Mouse (Mus musculus): ENCODE measurements around the gene Rusc2. TPM values are rescaled to one million over a fixed set of nuclear protein-coding genes. Genes with fewer than 3 reads are reported as not detected.

The Rusc2 gene
- total RNA-seq, 2 experiments from 2014 or later, result 137 to 144 TPM

GRCm38 (mm10) chr4:43456470-43456869 is 74.7 kb downstream of the Rusc2 start:
- no peak for DNase-seq (ENCODE audit: extremely low spot score in 1 of 2, low spot score in 2 of 2)
- H3K4me3 ChIP-seq, result no peak overlapping the region
- TF ChIP-seq CTCF (IDR thresholded peaks at IDR 0.05), result no peak
- intact Hi-C loops (cut with DNase I), result no loop called here
- no peak overlapping the region for H3K27ac ChIP-seq

- intact Hi-C loops (cut with DNase I), result no loop called here
These were observed 75.3 kb downstream of the Rusc2 start for GRCm38 (mm10) chr4:43457124-43457523.

GRCm38 (mm10) chr4:43463102-43463501 is 81.3 kb downstream of the Rusc2 start:
- no peak overlapping the region for H3K27ac ChIP-seq
- intact Hi-C loops (cut with DNase I), result no loop called here
- H3K4me3 ChIP-seq, result no peak overlapping the region
- no peak for TF ChIP-seq CTCF (IDR thresholded peaks at IDR 0.05)
- DNase-seq (ENCODE audit: extremely low spot score in 1 of 2, low spot score in 2 of 2), result no peak

More at GRCm38 (mm10) chr4:43457124-43457523, 75.3 kb downstream of the Rusc2 start:
- Histone ChIP-seq H3K4me3 (no peak overlapping the region), H3K27ac (no peak overlapping the region)
- no peak for DNase-seq (ENCODE audit: extremely low spot score in 1 of 2, low spot score in 2 of 2)
- TF ChIP-seq CTCF (IDR thresholded peaks at IDR 0.05), result no peak

- no peak overlapping the region for H3K27ac ChIP-seq
- DNase-seq (ENCODE audit: extremely low spot score in 1 of 2, low spot score in 2 of 2), result no peak
- intact Hi-C loops (cut with DNase I), result no loop called here
- no peak overlapping the region for H3K4me3 ChIP-seq
- TF ChIP-seq CTCF (IDR thresholded peaks at IDR 0.05), result no peak
These were observed 84.2 kb downstream of the Rusc2 start for GRCm38 (mm10) chr4:43465935-43466334.

- no peak for TF ChIP-seq CTCF (IDR thresholded peaks at IDR 0.05)
- no peak for DNase-seq (ENCODE audit: extremely low spot score in 1 of 2, low spot score in 2 of 2)
- H3K27ac ChIP-seq, result no peak overlapping the region
These were observed 85.1 kb downstream of the Rusc2 start for GRCm38 (mm10) chr4:43466872-43467271.

GRCm38 (mm10) chr4:43470301-43470700 is 88.5 kb downstream of the Rusc2 start:
- no peak overlapping the region for H3K27ac ChIP-seq
- no peak for TF ChIP-seq CTCF (IDR thresholded peaks at IDR 0.05)
- no peak overlapping the region for H3K4me3 ChIP-seq
- DNase-seq (ENCODE audit: extremely low spot score in 1 of 2, low spot score in 2 of 2), result no peak
- intact Hi-C loops (cut with DNase I), result no loop called here

More at GRCm38 (mm10) chr4:43466872-43467271, 85.1 kb downstream of the Rusc2 start:
- no peak overlapping the region for H3K4me3 ChIP-seq
- intact Hi-C loops (cut with DNase I), result no loop called here

GRCm38 (mm10) chr4:43473636-43474035 is 91.9 kb downstream of the Rusc2 start:
- no peak overlapping the region for H3K4me3 ChIP-seq
- intact Hi-C loops (cut with DNase I), result no loop called here
- no peak for TF ChIP-seq CTCF (IDR thresholded peaks at IDR 0.05)
- DNase-seq (ENCODE audit: extremely low spot score in 1 of 2, low spot score in 2 of 2), result no peak
- H3K27ac ChIP-seq, result no peak overlapping the region

GRCm38 (mm10) chr4:43476604-43477003 is 94.8 kb downstream of the Rusc2 start:
- Histone ChIP-seq H3K27ac (no peak overlapping the region), H3K4me3 (no peak overlapping the region)
- no peak; the same call in none of the 2 replicates for TF ChIP-seq CTCF (IDR thresholded peaks at IDR 0.05)
- intact Hi-C loops (cut with DNase I), result no loop called here
- DNase-seq (ENCODE audit: extremely low spot score in 1 of 2, low spot score in 2 of 2), result no peak

Other genes with a start within 250 kb of the Rusc2 start
- under 1 TPM; 0.09 to 0.54 TPM for gene Atp8b5, start 114.8 kb upstream of the Rusc2 start, total RNA-seq (2021)
- gene Fam166b, start 47.2 kb downstream of the Rusc2 start, total RNA-seq (2021), result 1 to 10 TPM in 1 of 2 experiments, under 1 TPM in 1; 0.68 to 1.3 TPM
- gene Tesk1, start 60.0 kb downstream of the Rusc2 start, total RNA-seq (2021), result 100 to 1,000 TPM; 102 to 103 TPM
- 1 to 10 TPM; 1.1 to 1.4 TPM for gene Cd72, start 72.6 kb downstream of the Rusc2 start, total RNA-seq (2021)
- gene Sit1, start 101.8 kb downstream of the Rusc2 start, total RNA-seq (2021), result not detected
- 10 to 100 TPM; 28.1 to 31.8 TPM for gene Ccdc107, start 110.9 kb downstream of the Rusc2 start, total RNA-seq (2021)
- gene Arhgef39, start 117.7 kb downstream of the Rusc2 start, total RNA-seq (2021), result 1 to 10 TPM in 1 of 2 experiments, under 1 TPM in 1; 0.41 to 1.7 TPM
- gene Car9, start 125.0 kb downstream of the Rusc2 start, total RNA-seq (2021), result not detected
- 1 to 10 TPM; 7.0 to 8.8 TPM for gene Tpm2, start 141.8 kb downstream of the Rusc2 start, total RNA-seq (2021)
- gene Creb3, start 180.4 kb downstream of the Rusc2 start, total RNA-seq (2021), result 10 to 100 TPM; 74.6 to 77.9 TPM
- 10 to 100 TPM; 50.7 to 52.2 TPM for gene Tln1, start 180.7 kb downstream of the Rusc2 start, total RNA-seq (2021)
- 10 to 100 TPM; 49.6 to 55.4 TPM for gene Rgp1, start 196.7 kb downstream of the Rusc2 start, total RNA-seq (2021)
- gene Gba2, start 196.9 kb downstream of the Rusc2 start, total RNA-seq (2021), result 10 to 100 TPM; 69.2 to 70.6 TPM
- not detected for gene Msmp, start 202.5 kb downstream of the Rusc2 start, total RNA-seq (2021)
- 10 to 100 TPM; 60.9 to 62.0 TPM for gene Npr2, start 250.0 kb downstream of the Rusc2 start, total RNA-seq (2021)